Mouse (Mus musculus): Measurements from ENCODE around the gene Ctnnb1. TPM values are rescaled to one million over a fixed set of nuclear protein-coding genes. Genes with fewer than 3 reads are reported as not detected.

Ctnnb1 gene
- 123 and 165 TPM in 2 replicates for polyA plus RNA-seq (2012; rRNA removed)

DNA sequence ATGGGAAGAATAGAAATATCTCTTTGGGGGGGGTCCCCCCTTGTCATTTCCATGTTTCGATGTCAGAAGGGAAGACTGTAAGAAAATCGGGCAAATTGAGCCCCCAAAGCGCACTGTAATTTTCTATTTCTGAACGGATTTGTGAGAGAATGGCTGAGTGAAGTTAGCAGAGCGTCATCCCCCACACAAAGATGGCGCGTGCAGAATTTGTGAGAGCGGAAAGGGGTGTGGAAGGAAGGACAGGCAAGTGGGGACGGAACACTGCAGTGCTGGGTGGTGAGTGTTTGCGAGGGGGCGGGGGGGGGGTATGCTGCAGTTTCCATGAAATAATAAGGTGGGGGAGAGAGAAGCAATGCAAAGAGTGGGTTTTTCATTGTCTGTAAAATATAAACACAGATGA is at the start of gene Ctnnb1:
TSS of gene Ctnnb1 (plus strand) at position 136 of the 400 bp plus-strand sequence.

All from colon, adult 2 months (tissue).